Mouse (Mus musculus) lung, postnatal 25 days (tissue): ENCODE results near the gene Best3.
"Not testable (repeated sequence)": the region's sequence is repeated elsewhere in the genome, so short reads cannot be mapped to it uniquely, and the experiment has no call there.

Experiments
- DNase-seq: peaks from one replicate; pipeline ENCODE4 v3.0.0; 2022; ENCODE audit warnings: low spot score

Best3 gene

DNA sequence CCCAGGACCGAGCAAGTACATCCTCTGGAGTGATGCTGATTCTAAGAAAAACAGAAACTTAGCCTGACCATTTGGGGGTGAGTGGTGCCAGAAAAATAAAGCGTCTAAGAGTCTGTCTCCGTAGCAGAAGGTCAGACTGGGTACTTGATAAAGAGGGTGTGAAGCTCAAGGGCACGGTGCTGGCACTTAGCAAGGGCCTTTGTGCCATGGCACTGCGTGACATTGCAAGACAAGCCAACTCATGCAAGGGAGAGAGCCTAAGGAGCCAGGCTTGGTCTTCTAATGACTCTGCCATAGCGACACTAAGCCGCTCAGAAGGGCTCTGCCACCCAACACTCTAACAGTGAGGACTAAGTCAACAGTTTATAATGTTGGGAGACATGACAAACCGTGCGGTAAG lies 7.3 kb upstream of the Best3 start:
- DNase-seq = no peak

DNA sequence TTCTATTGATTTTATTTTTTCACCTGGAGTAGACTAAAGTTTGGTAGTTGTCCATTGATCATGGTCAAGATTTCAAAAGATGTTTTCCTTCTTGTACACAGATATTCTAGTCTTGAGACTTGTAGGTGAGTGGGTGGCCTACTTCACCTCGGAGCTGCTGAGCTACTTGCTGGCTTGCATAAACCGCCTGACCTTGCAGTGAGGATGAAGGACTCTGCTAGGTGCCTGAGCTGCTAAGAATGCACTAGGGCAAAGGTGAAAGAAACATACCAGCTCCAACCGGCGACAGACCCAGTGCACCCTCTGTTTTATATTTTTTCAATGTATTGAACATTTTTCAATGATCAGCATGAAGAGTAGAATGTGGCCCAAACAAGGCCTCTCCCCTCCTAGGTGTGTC lies 5.8 kb upstream of the Best3 start:
- DNase-seq = no peak

GRCm38 (mm10) chr10:116980888-116981287 lies 5.2 kb upstream of the Best3 start:
- DNase-seq = no peak

DNA sequence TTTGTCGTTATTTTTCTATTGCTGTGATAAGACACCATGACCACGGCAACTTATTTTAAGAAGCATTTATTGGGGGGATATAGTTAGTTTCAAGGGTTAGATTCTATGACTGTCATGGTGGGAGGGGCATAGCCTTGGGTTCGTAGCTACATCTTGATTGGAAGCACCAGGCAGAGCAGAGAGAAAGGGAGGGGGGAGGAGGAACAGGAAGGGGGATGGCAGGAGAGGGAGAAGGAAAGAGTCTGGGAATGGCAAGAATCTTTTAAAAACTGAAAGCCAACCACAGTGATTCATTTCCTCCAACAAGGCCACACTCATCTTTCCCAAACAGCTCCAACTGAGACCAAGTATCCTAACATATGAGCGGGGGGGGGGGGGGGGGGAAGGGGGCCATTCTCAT lies 3.6 kb upstream of the Best3 start:
- no peak for DNase-seq

- DNase-seq = no peak
Observed at GRCm38 (mm10) chr10:116984836-116985235, 1.3 kb upstream of the Best3 start.

- no peak for DNase-seq
Observed at GRCm38 (mm10) chr10:116993971-116994370, 7.9 kb downstream of the Best3 start.

DNA sequence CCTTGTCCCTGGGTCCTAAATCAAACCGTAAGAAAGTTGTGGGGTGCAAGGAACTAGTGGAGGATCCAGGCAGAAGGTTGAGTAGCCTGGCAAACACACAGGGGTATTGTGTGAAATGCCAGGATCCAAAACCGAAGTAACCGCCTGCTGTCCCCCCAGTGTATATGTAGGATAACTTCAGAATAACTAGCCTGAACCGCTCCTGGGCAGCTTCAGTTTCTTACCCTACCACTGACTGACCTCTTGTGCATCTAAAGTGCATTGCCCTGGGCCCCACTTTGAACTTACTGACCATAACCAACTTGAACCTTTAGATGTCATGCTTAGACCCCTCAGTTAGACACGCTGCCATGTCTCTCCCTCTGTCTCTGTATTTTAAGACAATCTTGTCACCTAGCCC lies 9.0 kb downstream of the Best3 start:
- no peak for DNase-seq

- no peak for DNase-seq
Observed at GRCm38 (mm10) chr10:116995584-116996235, 9.6 kb downstream of the Best3 start.

DNA sequence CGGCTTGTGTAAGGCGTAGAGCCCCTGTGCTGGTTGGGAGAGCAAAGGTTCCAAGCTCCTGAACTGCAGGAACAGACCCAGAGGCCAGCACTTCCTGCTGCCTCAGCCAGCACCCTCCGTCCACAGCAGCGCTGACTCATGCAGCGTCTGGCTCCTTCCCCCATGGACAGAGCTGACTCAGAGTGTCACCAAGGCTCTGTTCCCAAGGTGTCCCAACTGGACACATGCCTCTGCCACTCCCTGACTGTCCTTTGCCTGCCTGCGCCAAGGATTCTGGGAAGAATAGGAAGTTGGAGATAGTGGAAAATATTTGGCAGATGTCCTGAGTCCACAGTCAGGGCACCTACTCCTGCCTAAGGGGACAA lies 10.1 kb downstream of the Best3 start:
- peak; percentile 68 for DNase-seq

GRCm38 (mm10) chr10:116998716-116999455 lies 12.8 kb downstream of the Best3 start:
- no peak for DNase-seq

GRCm38 (mm10) chr10:117000975-117001374 lies 14.9 kb downstream of the Best3 start:
- DNase-seq = peak; percentile 21

- DNase-seq = no peak
Observed at GRCm38 (mm10) chr10:117004695-117005094, 18.6 kb downstream of the Best3 start.

DNA sequence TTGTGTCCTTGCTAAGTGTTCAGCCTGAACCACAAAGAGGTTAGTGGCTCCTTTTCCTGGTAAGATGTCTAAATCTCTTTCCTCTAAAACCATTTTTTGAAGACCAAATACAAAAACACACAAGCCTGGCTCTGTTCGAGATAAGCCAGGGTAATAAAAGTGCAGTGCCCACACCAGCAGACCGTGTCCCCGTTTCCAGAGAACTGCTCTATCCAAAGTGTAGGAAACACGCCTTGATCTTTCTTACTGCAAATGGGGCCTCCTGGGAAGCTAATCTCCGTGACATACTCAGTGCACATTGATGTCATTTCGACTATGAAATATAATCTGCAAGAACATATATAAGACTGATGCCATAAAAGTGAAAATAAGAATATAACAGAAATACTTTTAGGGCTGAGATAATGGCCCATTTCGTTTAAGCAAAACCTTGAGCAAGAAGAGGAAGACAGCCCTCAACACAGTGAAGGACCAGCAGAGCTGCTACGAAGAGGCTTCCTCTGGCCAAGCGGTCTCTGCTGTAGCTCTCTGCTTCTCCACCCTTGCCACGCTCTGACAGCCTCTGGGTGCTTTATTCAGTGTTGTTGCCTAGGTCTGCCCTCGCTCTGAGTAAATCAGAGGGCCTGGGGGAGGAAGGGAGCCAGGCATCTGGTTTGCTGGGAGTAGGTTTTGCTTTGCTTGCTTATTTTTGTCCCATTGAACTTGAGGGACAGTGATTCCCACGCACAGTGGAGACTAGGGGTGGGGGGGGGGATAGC lies 19.8 kb downstream of the Best3 start:
- no peak for DNase-seq

DNA sequence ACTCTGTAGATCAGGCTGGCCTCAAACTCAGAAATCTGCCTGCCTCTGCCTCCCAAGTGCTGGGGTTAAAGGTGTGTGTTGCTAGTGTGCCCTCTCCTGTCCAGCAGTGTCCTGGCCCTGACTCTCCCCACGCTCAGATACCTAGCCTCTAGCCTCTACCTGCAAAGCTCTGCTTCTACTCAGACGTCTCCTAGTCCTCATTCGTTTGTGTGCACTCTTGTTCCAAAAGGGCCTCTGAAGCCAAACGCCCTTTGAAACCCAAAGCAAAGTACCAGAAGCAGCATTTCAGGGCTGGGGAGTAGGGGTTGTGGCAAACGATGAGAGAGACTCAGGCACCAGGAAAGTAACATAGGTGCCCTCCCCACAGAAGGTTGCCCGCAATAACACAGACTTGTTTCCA lies 23.6 kb downstream of the Best3 start:
- DNase-seq = no peak

GRCm38 (mm10) chr10:117011047-117011446 lies 24.9 kb downstream of the Best3 start:
- DNase-seq = no peak

DNA sequence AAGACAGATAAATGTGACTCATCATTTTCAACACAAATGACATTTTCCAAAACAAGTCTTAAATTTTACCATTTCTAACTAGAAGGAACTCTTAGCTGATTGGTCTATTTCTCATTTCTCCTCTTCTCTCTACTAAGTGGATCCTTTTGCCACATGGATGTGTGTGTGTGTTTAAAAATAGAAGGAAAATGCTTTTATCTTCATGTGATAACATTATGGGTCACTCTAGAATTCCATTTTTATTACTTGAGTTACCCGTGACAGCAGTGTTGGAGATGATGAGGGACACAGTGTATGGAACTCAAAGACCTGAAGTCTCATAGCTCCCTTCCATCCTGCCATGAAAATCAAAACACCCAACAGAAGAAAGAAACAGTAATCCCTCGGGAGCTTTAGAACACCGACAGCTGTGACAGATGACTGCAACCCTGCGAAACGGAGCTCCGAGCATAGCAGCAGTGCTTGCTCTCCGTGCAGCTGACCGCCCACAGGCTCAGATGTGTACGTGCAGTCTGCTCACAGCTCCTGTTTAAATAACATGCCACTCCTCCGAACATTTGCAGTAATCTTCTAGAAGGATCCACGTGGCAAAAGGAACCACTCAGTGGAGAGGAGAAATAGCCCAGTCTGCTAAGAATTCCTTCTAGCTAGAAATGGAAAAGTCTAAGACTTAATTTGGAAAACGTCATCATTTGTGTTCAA lies 27.7 kb downstream of the Best3 start:
- DNase-seq = no peak

DNA sequence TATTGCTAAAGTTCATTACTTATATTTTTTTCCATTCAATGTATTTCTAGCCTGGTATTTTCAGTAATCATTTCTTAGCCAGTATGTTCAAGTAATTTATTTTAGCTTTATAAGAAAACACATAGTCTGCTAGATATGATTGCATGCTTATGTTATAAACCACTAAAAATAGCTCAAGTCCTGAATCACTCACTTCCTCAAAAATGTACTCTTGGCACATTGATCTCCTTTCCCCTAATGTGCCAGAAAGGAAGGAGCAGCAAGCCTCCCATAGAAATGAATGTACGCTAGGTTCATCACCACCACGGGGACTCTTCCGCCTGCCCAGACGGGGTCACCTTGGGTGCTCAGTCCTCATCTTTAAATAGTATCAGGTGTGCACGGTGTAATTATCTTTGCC lies 28.5 kb downstream of the Best3 start:
- no peak for DNase-seq

DNA sequence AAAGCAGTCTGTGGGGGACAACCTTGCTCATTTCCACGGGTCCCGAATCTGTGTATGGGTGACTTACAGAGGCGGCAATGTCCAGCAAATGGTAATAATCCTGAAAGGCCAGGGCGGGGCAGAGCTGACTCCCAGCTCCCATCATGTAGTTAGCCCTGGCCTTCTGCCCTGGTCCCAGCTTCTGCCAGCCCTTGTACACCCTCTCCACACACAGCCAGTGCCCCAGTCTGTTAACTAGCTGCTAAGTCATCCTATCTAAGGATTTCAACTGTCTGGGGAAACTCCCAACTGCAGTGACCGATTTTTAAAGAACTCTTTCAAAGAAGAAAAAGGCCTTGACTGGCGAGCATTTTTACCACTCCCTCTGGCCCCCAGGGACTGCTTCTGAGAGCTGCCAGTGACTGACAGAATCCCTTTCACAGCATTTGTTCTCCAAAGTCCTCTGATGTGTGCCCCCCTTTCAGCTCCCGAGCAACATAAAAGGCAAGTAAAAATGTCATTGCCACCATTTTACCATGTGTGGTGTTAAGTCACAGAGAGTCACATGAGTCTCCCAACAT lies 32.2 kb downstream of the Best3 start:
- DNase-seq = no peak

DNA sequence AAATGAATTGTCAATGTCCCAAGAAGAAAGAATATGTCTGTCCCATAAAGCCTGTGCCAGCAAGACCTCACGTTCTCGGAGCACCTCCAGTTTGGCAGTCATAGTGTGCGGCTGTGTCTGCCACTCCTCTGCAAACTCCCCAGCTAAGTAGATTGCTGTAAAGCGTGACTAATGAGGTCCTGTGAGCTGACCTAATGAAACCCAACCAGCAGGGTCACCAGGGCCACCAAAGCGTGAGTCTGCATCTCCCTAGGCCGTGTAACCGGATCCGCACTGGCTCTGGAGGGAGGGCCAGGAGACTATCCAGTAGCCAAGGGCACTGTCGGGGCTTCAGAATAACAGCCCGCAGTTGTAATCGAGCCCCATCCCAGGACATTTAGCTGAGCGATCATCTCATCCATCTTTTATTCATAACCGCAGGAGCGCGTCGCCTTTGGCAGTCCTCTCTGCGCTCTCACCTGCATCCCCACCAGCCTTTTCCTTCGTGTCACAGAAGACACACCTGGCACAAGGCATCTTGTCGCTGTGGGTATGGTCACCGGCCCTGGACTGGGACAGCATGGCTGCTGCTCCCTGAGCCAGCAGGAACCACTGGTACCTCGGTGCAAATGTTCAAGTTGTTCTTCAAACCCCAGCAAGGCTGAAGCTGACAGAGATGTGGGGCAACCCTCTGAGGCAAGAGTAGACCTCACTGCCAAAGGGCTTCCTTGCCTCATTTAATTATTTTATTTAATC lies 35.1 kb downstream of the Best3 start:
- DNase-seq = no peak

DNA sequence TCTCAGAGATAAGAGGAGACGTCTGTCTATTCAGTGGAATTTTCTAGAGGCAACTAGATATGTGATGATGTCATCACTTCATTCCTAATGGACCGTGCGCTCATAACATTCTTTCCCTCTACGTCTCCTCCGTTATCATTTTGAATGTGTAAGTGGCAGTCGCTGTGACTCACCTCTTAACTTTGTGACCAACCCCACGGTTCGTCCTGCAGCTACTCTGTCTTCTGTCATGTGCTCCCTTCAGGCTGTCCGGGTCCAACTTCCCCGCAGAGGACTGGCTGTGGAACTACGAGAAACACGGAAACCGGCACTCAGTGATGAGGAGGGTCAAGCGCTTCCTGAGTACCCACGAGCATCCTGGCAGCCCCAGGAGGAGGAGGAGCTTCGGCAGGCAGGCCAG lies 37.6 kb downstream of the Best3 start:
- no peak for DNase-seq

- DNase-seq = not testable (repeated sequence)
Observed at GRCm38 (mm10) chr10:117025776-117026175, 39.7 kb downstream of the Best3 start.

GRCm38 (mm10) chr10:117026176-117026575 lies 40.1 kb downstream of the Best3 start:
- no peak for DNase-seq
